8 mouse cellular contexts compared by ENCODE assay signal in genomic region chr14:78668291-78668690, GRCm38 (mm10).
DNase-seq lines count a peak whose midpoint lies in the region; ATAC-seq lines count a peak whose summit lies in the region.

No protein-coding gene starts in this region.

- H3K9ac ChIP-seq in heart, embryonic 11.5 days (ENCODE audit: low read depth, low read length), result no peak overlapping the region
- H3K9ac ChIP-seq in intestine, embryonic 14.5 days (ENCODE audit: low read length), result no peak overlapping the region
- no peak overlapping the region for H3K9ac ChIP-seq in midbrain, embryonic 14.5 days (replicated peaks; ENCODE audit: low read length)

- no peak overlapping the region for H3K27ac ChIP-seq in heart, embryonic 11.5 days (ENCODE audit: low read depth, low read length)
- H3K27ac ChIP-seq in intestine, embryonic 14.5 days (ENCODE audit: low read depth), result no peak overlapping the region
- no peak overlapping the region for H3K27ac ChIP-seq in midbrain, embryonic 14.5 days (replicated peaks; ENCODE audit: low read depth, low read length)

- no peak overlapping the region for H3K4me3 ChIP-seq in heart, embryonic 11.5 days (ENCODE audit: low read depth, low read length)
- no peak overlapping the region for H3K4me3 ChIP-seq in intestine, embryonic 14.5 days (ENCODE audit: low read depth, low read length)
- no peak overlapping the region for H3K4me3 ChIP-seq in midbrain, embryonic 14.5 days (replicated peaks; ENCODE audit: low read depth, low read length)

- 19% methylated on average over 6 of the region's 6 CpGs for WGBS in heart, embryonic 11.5 days (ENCODE audit: insufficient replicate concordance)
- 20% methylated on average over 6 of the region's 6 CpGs for WGBS in intestine, embryonic 14.5 days
- 18% methylated on average over 6 of the region's 6 CpGs for WGBS in midbrain, embryonic 14.5 days

- ATAC-seq in heart, embryonic 11.5 days (replicated peaks; ENCODE audit: insufficient number of reproducible peaks, low FRiP score, low TSS enrichment), result no peak
- ATAC-seq in intestine, embryonic 14.5 days (replicated peaks; ENCODE audit: low FRiP score, low TSS enrichment, low read depth), result peak; percentile 71; the same call in 1 of the 2 replicates
- peak; percentile 72; the same call in 1 of the 2 replicates for ATAC-seq in midbrain, embryonic 14.5 days (ENCODE audit: low FRiP score, low TSS enrichment)

- no peak overlapping the region for H3K4me2 ChIP-seq in heart, embryonic 11.5 days
- H3K4me2 ChIP-seq in intestine, embryonic 14.5 days (ENCODE audit: low read length), result no peak overlapping the region
- H3K4me2 ChIP-seq in midbrain, embryonic 14.5 days (ENCODE audit: low read length), result no peak overlapping the region

- H3K4me1 ChIP-seq in heart, embryonic 11.5 days (ENCODE audit: control insufficient read depth, insufficient read depth, low read length), result no peaks in the 10 kb centered on the region
- no peaks in the 10 kb centered on the region for H3K4me1 ChIP-seq in intestine, embryonic 14.5 days (replicated peaks; ENCODE audit: control insufficient read depth, insufficient read depth, low read length)
- H3K4me1 ChIP-seq in midbrain, embryonic 14.5 days (ENCODE audit: control insufficient read depth, insufficient read depth, low read length), result no peaks in the 10 kb centered on the region

- peak; percentile 78 to 90 for DNase-seq in heart, adult 18-20 months
- DNase-seq in cerebellum, adult 9-10 months, result peak; percentile 94
- peak; percentile 56 to 75 for DNase-seq in frontal cortex, postnatal 25 days (ENCODE audit: low spot score in 2 of 2)
- DNase-seq in intestine, embryonic 14.5 days (ENCODE audit: low spot score), result peak; percentile 81
- peak; percentile 79 for DNase-seq in left cerebral cortex, postnatal 10 days (ENCODE audit: extremely low spot score in 1 of 2, low spot score in 2 of 2)
- DNase-seq in midbrain, embryonic 14.5 days, result peak; percentile 93
- peak; percentile 31 for DNase-seq in spleen, adult 12 weeks (ENCODE audit: low spot score)

- no peaks in the 10 kb centered on the region for H3K9me3 ChIP-seq in heart, embryonic 11.5 days (replicated peaks; ENCODE audit: control insufficient read depth, low read length)
- H3K9me3 ChIP-seq in intestine, embryonic 14.5 days (ENCODE audit: control insufficient read depth, low read length), result no peaks in the 10 kb centered on the region
- H3K9me3 ChIP-seq in midbrain, embryonic 14.5 days (ENCODE audit: control insufficient read depth, low read length), result no peaks in the 10 kb centered on the region

- H3K27me3 ChIP-seq in heart, embryonic 11.5 days (ENCODE audit: control insufficient read depth, insufficient read depth, low read length), result no peaks in the 10 kb centered on the region
- H3K27me3 ChIP-seq in intestine, embryonic 14.5 days (replicated peaks; ENCODE audit: control insufficient read depth, insufficient read depth, low read length), result no peaks in the 10 kb centered on the region
- H3K27me3 ChIP-seq in midbrain, embryonic 14.5 days (ENCODE audit: control insufficient read depth, insufficient read depth, low read length), result no peaks in the 10 kb centered on the region

- intact Hi-C loops in left cerebral cortex, postnatal 10 days (cut with DNase I), result loop anchor here (2.0 kb wide), 1 partner anchor 439 kb away; no protein-coding TSS in a partner anchor

- H3K36me3 ChIP-seq in heart, embryonic 11.5 days (ENCODE audit: control insufficient read depth, insufficient read depth, low read length), result no peaks in the 10 kb centered on the region
- H3K36me3 ChIP-seq in intestine, embryonic 14.5 days (ENCODE audit: control insufficient read depth, insufficient read depth, low read length), result no peaks in the 10 kb centered on the region
- no peaks in the 10 kb centered on the region for H3K36me3 ChIP-seq in midbrain, embryonic 14.5 days (ENCODE audit: control insufficient read depth, insufficient read depth, low read length)

Comparison
In these comparisons a context has a peak if more than half of its experiments do, and no peak if none do; other contexts are left out.
1. DNase-seq: peak in every context shown above with its lines; median percentile 94 in cerebellum, adult 9-10 months; 93 in midbrain, embryonic 14.5 days; 84 in heart, adult 18-20 months; 81 in intestine, embryonic 14.5 days; 79 in left cerebral cortex, postnatal 10 days; 66 in frontal cortex, postnatal 25 days; 31 in spleen, adult 12 weeks.